Mouse (Mus musculus) cerebellum, postnatal 4 days (tissue): Measurements from ENCODE around the gene Pigp.

Experiments used
- DNase-seq, 2 experiments: peaks; one replicate each; pipeline ENCODE4 v3.0.0; 2022; ENCODE audit warnings: low spot score in 2 of 2, mixed read lengths in 1 of 2

Gene Pigp

GRCm38 (mm10) chr16:94371301-94371931 lies at the start of gene Pigp:
Gene Pigp (minus strand): TSS chr16:94371842.
- DNase-seq: no peak

- DNase-seq: no peak
Observed at GRCm38 (mm10) chr16:94420498-94420897, 48.9 kb upstream of the Pigp start.

DNA sequence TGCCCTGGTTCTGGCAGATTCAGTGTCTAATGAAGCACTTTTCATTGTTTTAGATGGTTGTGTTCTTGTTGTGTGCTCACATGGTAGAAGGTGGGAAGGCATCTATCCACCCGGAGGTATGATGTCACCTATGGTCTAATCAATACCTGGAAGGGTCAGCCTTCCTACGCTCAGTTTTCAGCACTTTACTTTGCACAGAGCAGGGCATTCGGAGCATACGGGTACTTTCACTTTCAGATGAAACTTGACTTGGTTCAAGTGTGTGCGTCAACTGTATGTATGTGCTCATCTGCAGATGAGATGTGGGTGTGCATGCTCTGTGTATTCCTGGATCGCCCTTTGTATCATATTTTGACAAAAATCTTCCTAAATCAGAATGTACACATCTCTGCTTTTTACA lies 42.5 kb upstream of the Pigp start:
- no peak for DNase-seq

- no peak for DNase-seq
Observed at GRCm38 (mm10) chr16:94412760-94413159, 41.1 kb upstream of the Pigp start.

- DNase-seq: no peak
Observed at GRCm38 (mm10) chr16:94412198-94412597, 40.6 kb upstream of the Pigp start.

DNA sequence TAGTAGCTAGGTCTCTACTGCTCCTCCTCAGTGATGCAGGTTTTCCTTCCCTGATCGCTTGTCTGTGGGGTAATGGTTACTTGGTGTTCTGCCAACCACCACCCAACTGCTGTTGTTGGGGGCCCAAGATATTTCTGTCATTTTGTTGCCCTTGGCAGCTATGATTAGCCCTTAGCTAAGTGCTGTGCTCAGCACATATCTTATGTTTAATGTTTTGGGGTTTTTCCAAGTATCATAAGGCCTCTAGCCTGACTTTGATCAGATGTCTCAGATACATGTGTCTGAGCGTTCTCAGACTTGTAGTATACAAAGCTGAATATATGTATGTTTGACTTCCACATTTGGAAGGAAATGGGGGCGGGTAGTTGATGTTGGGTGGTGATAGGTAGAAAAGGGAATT lies 39.6 kb upstream of the Pigp start:
- DNase-seq: no peak

GRCm38 (mm10) chr16:94402185-94402584 lies 30.5 kb upstream of the Pigp start:
- DNase-seq: no peak

- DNase-seq: no peak
Observed at GRCm38 (mm10) chr16:94401636-94402035, 30.0 kb upstream of the Pigp start.

DNA sequence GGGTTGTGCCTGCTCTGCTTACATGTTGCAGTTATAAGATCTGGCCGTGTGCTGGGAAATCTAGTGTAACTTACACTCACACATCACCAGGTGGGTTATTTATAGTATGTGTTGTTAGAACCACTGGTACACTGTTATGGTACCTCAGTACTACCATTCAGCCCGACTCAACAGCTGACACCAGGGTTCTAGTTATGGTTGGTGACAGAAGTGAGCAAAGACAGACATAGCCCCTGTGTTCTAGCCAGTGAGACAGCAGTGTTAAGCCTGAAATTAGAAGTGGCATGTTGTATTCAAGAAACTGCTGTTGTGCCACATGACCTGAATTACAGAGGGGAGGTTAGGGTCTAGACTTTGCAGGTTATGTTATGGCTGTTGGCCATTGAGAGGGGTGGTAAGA lies 27.5 kb upstream of the Pigp start:
- no peak for DNase-seq

GRCm38 (mm10) chr16:94396641-94397040 lies 25.0 kb upstream of the Pigp start:
- no peak for DNase-seq

DNA sequence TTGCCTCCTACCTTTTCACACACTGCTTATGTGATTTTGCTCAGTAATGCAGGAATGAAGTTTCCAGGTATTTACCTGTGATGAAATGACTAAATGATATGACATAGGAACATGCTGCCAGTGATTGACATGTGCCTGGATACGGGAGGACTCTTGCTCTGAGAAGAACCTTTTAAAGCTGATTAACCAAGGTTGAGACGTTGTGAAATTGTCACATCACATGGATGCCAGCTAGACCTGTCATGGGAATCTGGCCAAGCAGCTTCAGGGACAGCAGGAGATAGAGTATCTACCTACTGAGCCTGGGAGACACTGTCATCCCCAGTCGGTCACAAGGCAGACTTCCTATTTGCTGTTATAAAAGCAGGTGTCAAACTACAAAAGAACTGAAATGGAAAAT lies 23.4 kb upstream of the Pigp start:
- no peak for DNase-seq

DNA sequence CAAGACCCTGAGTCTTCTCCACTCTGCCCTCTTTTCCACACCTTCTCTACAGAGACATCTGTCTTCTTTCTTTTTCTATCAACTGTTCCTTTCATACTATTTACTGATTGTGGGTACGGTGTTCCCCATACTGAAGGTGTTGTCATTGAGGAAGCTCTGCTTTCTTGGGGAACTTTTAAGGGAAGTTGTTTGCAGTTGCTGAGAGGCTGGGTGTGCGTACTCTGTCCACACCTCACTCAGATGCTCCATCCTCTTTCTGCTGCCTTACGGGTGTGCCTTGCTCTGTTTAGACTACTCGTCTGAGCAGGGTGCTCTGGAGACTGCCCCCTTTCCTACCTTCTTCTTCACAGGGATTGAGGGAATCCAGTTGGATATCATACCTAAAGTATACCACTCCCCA lies 20.7 kb upstream of the Pigp start:
- no peak for DNase-seq

DNA sequence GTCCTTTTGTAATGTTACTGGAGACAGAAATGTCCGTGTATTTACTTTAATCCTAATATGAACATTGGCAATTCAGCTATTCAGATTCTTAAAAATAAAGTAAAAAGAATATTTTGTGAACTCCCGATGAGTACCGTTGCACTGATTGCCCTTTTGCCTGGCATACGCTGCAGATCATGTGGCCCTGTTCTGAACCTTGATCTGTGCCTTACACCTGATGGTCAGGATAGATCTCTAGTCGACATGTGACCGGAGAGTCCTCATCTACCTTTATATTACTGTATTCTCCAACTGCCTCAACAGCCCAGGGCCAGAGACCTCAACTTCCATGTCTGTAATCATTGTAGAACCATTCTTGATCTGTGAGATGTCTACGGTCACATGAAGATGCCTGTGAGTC lies 16.0 kb upstream of the Pigp start:
- DNase-seq: no peak

GRCm38 (mm10) chr16:94383277-94383676 lies 11.6 kb upstream of the Pigp start:
- DNase-seq: no peak

GRCm38 (mm10) chr16:94379386-94379785 lies 7.7 kb upstream of the Pigp start:
- no peak for DNase-seq

- DNase-seq: peak; percentile 57 to 83
Observed at GRCm38 (mm10) chr16:94370915-94371300, 734 bp downstream of the Pigp start.

- DNase-seq: peak; percentile 97 to 99
Observed at GRCm38 (mm10) chr16:94370173-94370914, 1.3 kb downstream of the Pigp start, which contains the start of gene Ttc3. Gene Ttc3 (plus strand): TSS chr16:94370618.

GRCm38 (mm10) chr16:94369596-94370172 lies 2.0 kb downstream of the Pigp start:
- DNase-seq: no peak

DNA sequence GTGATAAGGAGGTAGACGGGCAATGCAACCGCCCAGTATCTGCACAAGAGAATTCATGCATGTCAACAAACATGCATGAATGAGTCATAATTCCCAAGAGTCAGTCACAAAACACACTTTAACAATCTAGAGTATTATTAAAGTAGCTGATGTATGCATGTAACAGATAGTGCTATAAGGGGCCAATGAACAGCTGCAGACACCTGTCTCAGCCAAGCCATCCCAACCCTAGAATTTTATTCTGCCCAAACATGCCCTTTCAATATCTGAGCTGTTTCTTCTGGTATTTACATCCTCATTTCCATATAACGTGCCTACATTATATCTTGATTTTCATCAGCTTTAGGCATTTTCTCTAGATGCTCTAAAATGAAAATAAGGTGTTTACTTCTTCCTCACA lies 6.2 kb downstream of the Pigp start:
- no peak for DNase-seq

DNA sequence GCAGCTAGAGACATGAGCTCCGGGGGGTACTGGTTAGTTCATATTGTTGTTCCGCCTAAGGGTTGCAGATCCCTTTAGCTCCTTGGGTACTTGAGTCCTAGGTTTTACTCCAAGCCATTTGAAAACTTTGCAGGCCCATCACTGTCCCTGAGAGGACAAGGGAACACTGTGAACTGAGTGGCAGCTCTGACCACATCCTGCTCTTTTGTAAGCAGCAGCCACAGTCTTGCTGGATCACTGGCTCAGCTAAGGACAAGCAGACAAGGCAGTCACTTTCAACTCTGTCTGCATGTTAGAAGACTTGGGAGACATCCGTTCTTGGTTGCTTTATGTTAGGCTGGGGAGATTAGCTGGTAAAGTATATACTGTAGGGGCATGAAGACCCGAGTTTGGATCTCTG lies 7.8 kb downstream of the Pigp start:
- no peak for DNase-seq

GRCm38 (mm10) chr16:94362174-94362873 lies 9.3 kb downstream of the Pigp start:
- peak in 1 of 2 experiments; percentile 39 for DNase-seq

- DNase-seq: no peak
Observed at GRCm38 (mm10) chr16:94360578-94361350, 10.9 kb downstream of the Pigp start.
